Comparison of ENCODE assay signal across 10 mouse cellular contexts in the genomic region with DNA sequence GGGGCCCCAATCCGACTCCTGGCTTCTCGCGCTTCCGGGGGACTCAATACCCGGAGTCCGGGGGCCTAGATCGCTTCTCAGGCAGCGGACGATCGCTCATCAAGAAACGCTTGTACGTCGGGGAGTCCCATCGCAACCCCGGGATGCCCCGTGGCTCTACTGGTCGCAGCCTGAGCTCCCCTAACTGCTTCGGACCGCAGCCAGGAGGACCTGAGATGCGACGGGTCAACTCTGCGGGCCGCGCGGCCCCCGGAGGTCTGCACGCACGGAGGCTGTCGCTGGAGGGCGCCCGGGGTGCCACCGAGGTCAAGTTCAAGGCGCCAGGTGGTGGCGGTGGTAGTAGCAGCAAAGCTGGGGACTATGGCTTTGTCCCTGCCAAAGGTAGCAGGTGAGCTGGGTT. TPM values are rescaled to one million over a fixed set of nuclear protein-coding genes. Genes with fewer than 3 reads are reported as not detected.
DNase-seq lines count a peak whose midpoint lies in the region; ATAC-seq and TF ChIP-seq lines count a peak whose summit lies in the region.
"Had no signal": no experiment of that assay in that cellular context is flagged by ENCODE, and none has a peak within 500 bp of the region (broad histone marks: within the 10 kb centered on the region; RNA-seq: fewer than 3 reads in every experiment).

No protein-coding gene starts in this region.

- TF ChIP-seq CTCF in liver, embryonic 14.5 days (IDR thresholded peaks at IDR 0.05; ENCODE audit: low read depth) = peak; percentile 49
- TF ChIP-seq CTCF in lung, adult 2 months (IDR thresholded peaks at IDR 0.05; ENCODE audit: insufficient read depth, low read length) = no peak

- TF ChIP-seq EP300 in liver, embryonic 14.5 days (IDR thresholded peaks at IDR 0.05; ENCODE audit: low read depth) = no peak

- peaks cover 0 to 11% of the 10 kb centered on the region in 2 experiments; a peak in 2 of 4 replicates for H3K4me1 ChIP-seq in liver, embryonic 14.5 days (replicated peaks; ENCODE audit: control insufficient read depth in 2 of 2, insufficient read depth in 2 of 2, low read length in 1 of 2)
- no peaks in the 10 kb centered on the region for H3K4me1 ChIP-seq in lung, adult 2 months (ENCODE audit: control insufficient read depth, insufficient read depth, low read length)

- no peaks in the 10 kb centered on the region for H3K36me3 ChIP-seq in liver, embryonic 14.5 days (replicated peaks; ENCODE audit: control insufficient read depth, insufficient read depth, low read depth)

- no peak overlapping the region for H3K9ac ChIP-seq in liver, embryonic 14.5 days (replicated peaks)

- H3K27me3 ChIP-seq in liver, embryonic 14.5 days (ENCODE audit: control insufficient read depth, insufficient read depth, low read length) = peaks cover 7% of the 10 kb centered on the region

- H3K4me2 ChIP-seq in liver, embryonic 14.5 days (ENCODE audit: low read depth) = peak overlapping the region; percentile 54

- H3K27ac ChIP-seq in liver, embryonic 14.5 days = no peak overlapping the region

- WGBS in liver, embryonic 14.5 days (ENCODE audit: insufficient replicate concordance) = 29% methylated on average over 34 of the region's 34 CpGs
- 33% methylated on average over 34 of the region's 34 CpGs for WGBS in lung, adult 2 months

- H3K4me3 ChIP-seq in liver, embryonic 14.5 days (ENCODE audit: insufficient read depth in 1 of 2, low read depth in 2 of 2, low read length in 2 of 2) = peak overlapping the region; percentile 22 to 24; a peak in 2 of 4 replicates
- no peak overlapping the region for H3K4me3 ChIP-seq in lung, adult 2 months (replicated peaks; ENCODE audit: extremely low read depth, low read depth, low read length)

- peak; percentile 38 to 42 for DNase-seq in cerebellum, postnatal 10 days
- DNase-seq in cerebellum, postnatal 36 days = no peak
- peak; percentile 54 for DNase-seq in thymus, postnatal 14 days
- no peak for DNase-seq in thymus, adult 18-20 months
- DNase-seq in liver, embryonic 14.5 days (ENCODE audit: low read depth in 3 of 3, low spot score in 3 of 3) = no peak
- peak; percentile 72 for DNase-seq in thymus, postnatal 4 days
- DNase-seq in right cerebral cortex, postnatal 25 days = no peak
- DNase-seq in lung, adult 2 months = no peak

- ATAC-seq in liver, embryonic 14.5 days (ENCODE audit: insufficient read depth) = no peak

- TF ChIP-seq POLR2A in lung, adult 2 months (IDR thresholded peaks at IDR 0.05; ENCODE audit: borderline replicate concordance, extremely low read depth, low read depth, low read length) = no peak

- H3K9me3 ChIP-seq in liver, embryonic 14.5 days (ENCODE audit: control insufficient read depth, low read length) = no peaks in the 10 kb centered on the region

RNA-seq across cellular contexts. Expression of a gene that starts 31.3 kb away (rescaled TPM):
- polyA plus RNA-seq in liver, embryonic 14.5 days (2012; rRNA removed) = 0.89 and 0.93 TPM in 2 replicates
- polyA plus RNA-seq in liver, embryonic 14.5 days (2014; fragmentation: Nextera tagmentation; extraction: Ambion mirVana) = 1.1 and 1.2 TPM in 2 replicates
- polyA plus RNA-seq in lung, adult 2 months (2012; rRNA removed) = 0.14 and 0.20 TPM in 2 replicates
- polyA plus RNA-seq: C2C12; spleen, adult 2 months had no signal

RNA-seq across cellular contexts. Expression of a gene that starts 32.1 kb away (rescaled TPM):
- 0.44 and 0.56 TPM in 2 replicates for polyA plus RNA-seq in liver, embryonic 14.5 days (2012; rRNA removed)
- polyA plus RNA-seq in liver, embryonic 14.5 days (2014; fragmentation: Nextera tagmentation; extraction: Ambion mirVana) = 0.42 and 0.56 TPM in 2 replicates
- 9.2 and 13.0 TPM in 2 replicates for polyA plus RNA-seq in lung, adult 2 months (2012; rRNA removed)

RNA-seq across cellular contexts. Expression of a gene that starts 33.6 kb away (rescaled TPM):
- 13.8 and 15.5 TPM in 2 replicates for polyA plus RNA-seq in liver, embryonic 14.5 days (2012; rRNA removed)
- 10.4 and 11.8 TPM in 2 replicates for polyA plus RNA-seq in liver, embryonic 14.5 days (2014; fragmentation: Nextera tagmentation; extraction: Ambion mirVana)
- 25.7 and 32.2 TPM in 2 replicates for polyA plus RNA-seq in lung, adult 2 months (2012; rRNA removed)

RNA-seq across cellular contexts. Expression of a gene that starts 36.4 kb away (rescaled TPM):
- 195 and 227 TPM in 2 replicates for polyA plus RNA-seq in liver, embryonic 14.5 days (2012; rRNA removed)
- polyA plus RNA-seq in liver, embryonic 14.5 days (2014; fragmentation: Nextera tagmentation; extraction: Ambion mirVana) = 379 and 451 TPM in 2 replicates
- polyA plus RNA-seq in lung, adult 2 months (2012; rRNA removed) = 202 and 229 TPM in 2 replicates

Comparison
In these comparisons a context has a peak if more than half of its experiments do, and no peak if none do; other contexts are left out.
1. DNase-seq: peak in cerebellum, postnatal 10 days (2 of 2), thymus, postnatal 14 days (single experiment) and thymus, postnatal 4 days (single experiment); none in cerebellum, postnatal 36 days (0 of 2), thymus, adult 18-20 months (0 of 2), liver, embryonic 14.5 days (0 of 3), right cerebral cortex, postnatal 25 days (single experiment) and lung, adult 2 months (single experiment).